Comparison of ENCODE assay signal across 16 mouse cellular contexts in the genomic region with DNA sequence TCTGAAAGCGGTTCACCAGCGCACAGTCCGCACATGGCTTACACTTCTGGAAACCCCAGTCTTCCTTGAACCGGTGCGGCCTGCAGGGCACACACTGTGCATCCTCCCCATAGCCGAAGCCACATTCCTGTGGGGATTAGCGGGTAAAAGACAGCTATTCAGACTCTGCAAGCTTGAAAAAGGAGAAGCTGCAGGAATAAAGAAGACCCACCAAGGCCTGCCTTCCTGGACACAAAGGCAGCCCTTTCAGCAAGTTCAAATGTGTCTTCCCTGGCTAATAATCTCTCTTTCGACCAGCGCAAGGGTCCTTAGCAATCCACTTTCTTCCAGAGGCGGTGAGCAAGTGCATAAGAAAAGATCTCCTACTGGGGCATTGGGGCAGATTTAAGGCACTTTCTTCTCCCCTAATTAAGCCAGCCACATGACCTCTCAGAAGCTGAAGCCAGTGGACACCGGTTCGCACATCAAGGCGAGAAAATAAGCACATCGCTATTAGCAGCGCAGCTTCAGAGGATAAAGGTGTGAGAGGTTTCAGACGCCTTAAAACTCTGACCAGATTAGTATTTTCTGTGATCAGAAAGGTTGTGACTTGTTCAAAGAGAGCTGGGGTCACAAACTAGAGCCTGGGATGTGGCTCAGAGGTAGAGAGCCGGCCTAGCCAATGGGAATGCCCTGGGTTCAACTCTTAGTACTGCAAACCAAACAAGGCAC. TPM values are rescaled to one million over a fixed set of nuclear protein-coding genes. Genes with fewer than 3 reads are reported as not detected.
A peak's percentile ranks its signal among the peaks of the same experiment; 100 is the strongest.
DNase-seq lines count a peak whose midpoint lies in the region; ATAC-seq and TF ChIP-seq lines count a peak whose summit lies in the region.
"Had no signal": no experiment of that assay in that cellular context is flagged by ENCODE, and none has a peak within 500 bp of the region (broad histone marks: within the 10 kb centered on the region; RNA-seq: fewer than 3 reads in every experiment).

No protein-coding gene starts in this region.

- H3K4me2 ChIP-seq in embryonic facial prominence, embryonic 14.5 days (ENCODE audit: low read depth, low read length) = no peak overlapping the region
- H3K4me2 ChIP-seq in midbrain, embryonic 11.5 days = no peak overlapping the region
- no peak overlapping the region for H3K4me2 ChIP-seq in intestine, postnatal 0 days (replicated peaks; ENCODE audit: low read depth)
- H3K4me2 ChIP-seq in liver, embryonic 11.5 days = no peak overlapping the region
- H3K4me2 ChIP-seq: heart, embryonic 11.5 days had no signal

- peak; percentile 72; the same call in 1 of the 2 replicates for ATAC-seq in embryonic facial prominence, embryonic 14.5 days (ENCODE audit: low read depth)
- ATAC-seq in midbrain, embryonic 11.5 days (ENCODE audit: low FRiP score) = peak; percentile 94
- ATAC-seq in intestine, postnatal 0 days = no peak
- no peak for ATAC-seq in liver, embryonic 11.5 days (replicated peaks; ENCODE audit: low FRiP score)

- WGBS in embryonic facial prominence, embryonic 14.5 days = 38% methylated on average over 17 of the region's 17 CpGs
- WGBS in midbrain, embryonic 11.5 days = 5% methylated on average over 17 of the region's 17 CpGs
- WGBS in intestine, postnatal 0 days = 73% methylated on average over 17 of the region's 17 CpGs
- WGBS in limb, embryonic 10.5 days = 28% methylated on average over 17 of the region's 17 CpGs
- WGBS in liver, embryonic 11.5 days = 43% methylated on average over 17 of the region's 17 CpGs

- H3K36me3 ChIP-seq in ES-E14 (ENCODE audit: control insufficient read depth, insufficient read depth, low read length, poor library complexity, severe bottlenecking) = no peaks in the 10 kb centered on the region
- H3K36me3 ChIP-seq in embryonic facial prominence, embryonic 14.5 days (ENCODE audit: control insufficient read depth, insufficient read depth, low read length) = 0 out of 2 replicates have a peak, but pooled peaks cover 5% of the 10 kb centered on the region
- H3K36me3 ChIP-seq in midbrain, embryonic 11.5 days (ENCODE audit: control insufficient read depth, insufficient read depth, low read length) = no peaks in the 10 kb centered on the region
- H3K36me3 ChIP-seq in intestine, postnatal 0 days (ENCODE audit: control insufficient read depth, insufficient read depth) = no peaks in the 10 kb centered on the region
- no peaks in the 10 kb centered on the region for H3K36me3 ChIP-seq in limb, embryonic 10.5 days
- no peaks in the 10 kb centered on the region for H3K36me3 ChIP-seq in liver, embryonic 11.5 days (ENCODE audit: control insufficient read depth, insufficient read depth, low read length)

- H3K4me3 ChIP-seq in ES-E14 (ENCODE audit: insufficient read depth in 1 of 2, low read depth in 1 of 2, low read length in 2 of 2, poor library complexity in 1 of 2, severe bottlenecking in 1 of 2) = no peak overlapping the region
- no peak overlapping the region for H3K4me3 ChIP-seq in embryonic facial prominence, embryonic 14.5 days (ENCODE audit: low read depth, low read length)
- no peak overlapping the region for H3K4me3 ChIP-seq in midbrain, embryonic 11.5 days (ENCODE audit: low read depth, low read length)
- no peak overlapping the region for H3K4me3 ChIP-seq in intestine, postnatal 0 days (ENCODE audit: low read depth, low read length)
- no peak overlapping the region for H3K4me3 ChIP-seq in limb, embryonic 10.5 days
- no peak overlapping the region for H3K4me3 ChIP-seq in liver, embryonic 11.5 days (ENCODE audit: low read depth, low read length)

- no peak overlapping the region for H3K27ac ChIP-seq in ES-E14 (ENCODE audit: insufficient read depth, low read depth, low read length, poor library complexity, severe bottlenecking)
- H3K27ac ChIP-seq in embryonic facial prominence, embryonic 14.5 days (replicated peaks; ENCODE audit: low read depth, low read length) = 0 out of 2 replicates have a peak overlapping the region, but pooled peaks have one; percentile 15
- H3K27ac ChIP-seq in midbrain, embryonic 11.5 days (ENCODE audit: low read depth, low read length) = peak overlapping the region; percentile 58
- H3K27ac ChIP-seq in intestine, postnatal 0 days (ENCODE audit: low read depth, low read length) = no peak overlapping the region
- H3K27ac ChIP-seq in limb, embryonic 10.5 days = no peak overlapping the region
- H3K27ac ChIP-seq in liver, embryonic 11.5 days (ENCODE audit: low read depth, low read length) = no peak overlapping the region

- in situ Hi-C loops in ES-E14 (cut with MboI; ENCODE audit: low sequenced_read_pairs in 2 of 2, unreplicated experiment in 2 of 2) = no loop called here

- DNase-seq in ES-E14 (ENCODE audit: low read depth, low spot score) (peak; percentile 56), ZHBTc4 (ENCODE audit: low read depth, low spot score) (peak; percentile 64)
- DNase-seq in embryonic facial prominence, embryonic 14.5 days (ENCODE audit: low spot score) = peak; percentile 72
- peak; percentile 93 for DNase-seq in midbrain, embryonic 11.5 days (ENCODE audit: low spot score, missing footprints)
- no peak for DNase-seq in cerebellum, adult 18-20 months
- no peak for DNase-seq in limb, embryonic 10.5 days (ENCODE audit: low spot score)
- no peak for DNase-seq in liver, embryonic 11.5 days (ENCODE audit: low spot score)
- DNase-seq: adrenal gland, adult 8-10 months; kidney, adult 11 months; kidney, postnatal 14 days; layer of hippocampus, postnatal 36 days; right cerebral cortex, postnatal 4 days; thymus, postnatal 25 days had no signal

- no peaks in the 10 kb centered on the region for H3K27me3 ChIP-seq in embryonic facial prominence, embryonic 14.5 days (replicated peaks; ENCODE audit: control insufficient read depth, insufficient read depth, low read length)
- no peaks in the 10 kb centered on the region for H3K27me3 ChIP-seq in midbrain, embryonic 11.5 days (ENCODE audit: control insufficient read depth, insufficient read depth, low read length)
- H3K27me3 ChIP-seq in intestine, postnatal 0 days (replicated peaks; ENCODE audit: control insufficient read depth, insufficient read depth, low read length) = no peaks in the 10 kb centered on the region
- peaks cover 22% of the 10 kb centered on the region; the same call in 1 of the 2 replicates for H3K27me3 ChIP-seq in limb, embryonic 10.5 days (ENCODE audit: low read depth, poor library complexity, severe bottlenecking)
- H3K27me3 ChIP-seq in liver, embryonic 11.5 days (replicated peaks; ENCODE audit: control insufficient read depth, insufficient read depth, low read length) = no peaks in the 10 kb centered on the region

- peaks cover 3 to 7% of the 10 kb centered on the region in 2 experiments; a peak in 3 of 4 replicates for H3K4me1 ChIP-seq in ES-E14 (ENCODE audit: control insufficient read depth in 2 of 2, insufficient read depth in 2 of 2, low read length in 2 of 2, poor library complexity in 1 of 2)
- H3K4me1 ChIP-seq in embryonic facial prominence, embryonic 14.5 days (ENCODE audit: control insufficient read depth, insufficient read depth, low read length) = peaks cover 8% of the 10 kb centered on the region; the same call in 1 of the 2 replicates
- H3K4me1 ChIP-seq in midbrain, embryonic 11.5 days (ENCODE audit: control insufficient read depth, insufficient read depth, low read length) = peaks cover 21% of the 10 kb centered on the region
- H3K4me1 ChIP-seq in intestine, postnatal 0 days (replicated peaks; ENCODE audit: control insufficient read depth, insufficient read depth, low read length) = no peaks in the 10 kb centered on the region
- peaks cover 8% of the 10 kb centered on the region for H3K4me1 ChIP-seq in limb, embryonic 10.5 days
- H3K4me1 ChIP-seq in liver, embryonic 11.5 days (replicated peaks; ENCODE audit: control insufficient read depth, insufficient read depth, low read length) = no peaks in the 10 kb centered on the region

- TF ChIP-seq CTCF in intestine, postnatal 0 days (IDR thresholded peaks at IDR 0.05; ENCODE audit: low read depth) = no peak

- H3K9me3 ChIP-seq in ES-E14 (ENCODE audit: control insufficient read depth, insufficient read depth, low read depth, low read length) = no peaks in the 10 kb centered on the region
- no peaks in the 10 kb centered on the region for H3K9me3 ChIP-seq in embryonic facial prominence, embryonic 14.5 days (ENCODE audit: control insufficient read depth, low read length)
- no peaks in the 10 kb centered on the region for H3K9me3 ChIP-seq in midbrain, embryonic 11.5 days (ENCODE audit: control insufficient read depth, low read length)
- no peaks in the 10 kb centered on the region for H3K9me3 ChIP-seq in intestine, postnatal 0 days (ENCODE audit: control insufficient read depth)
- no peaks in the 10 kb centered on the region for H3K9me3 ChIP-seq in limb, embryonic 10.5 days (replicated peaks)
- no peaks in the 10 kb centered on the region for H3K9me3 ChIP-seq in liver, embryonic 11.5 days (ENCODE audit: control insufficient read depth, low read length)

- no peak overlapping the region for H3K9ac ChIP-seq in ES-E14 (ENCODE audit: insufficient read depth, low read depth, low read length, poor library complexity, severe bottlenecking)
- H3K9ac ChIP-seq in embryonic facial prominence, embryonic 14.5 days (ENCODE audit: low read depth, low read length) = no peak overlapping the region
- peak overlapping the region; percentile 17; the same call in 1 of the 2 replicates for H3K9ac ChIP-seq in midbrain, embryonic 11.5 days (ENCODE audit: low read length)
- H3K9ac ChIP-seq in intestine, postnatal 0 days (ENCODE audit: low read depth, low read length) = no peak overlapping the region
- H3K9ac ChIP-seq in liver, embryonic 11.5 days (ENCODE audit: low read depth, low read length) = no peak overlapping the region

TF ChIP-seq in ES-E14, 5 proteins besides CTCF, POLR2A, EP300 and RAD21:
- TF ChIP-seq MAFK (IDR thresholded peaks at IDR 0.05; ENCODE audit: insufficient read depth, low read depth, low read length) (no peak), ZNF384 (IDR thresholded peaks at IDR 0.05; ENCODE audit: low read depth, low read length) (no peak), CHD2 (IDR thresholded peaks at IDR 0.05; ENCODE audit: low read depth, low read length) (no peak), HCFC1 (IDR thresholded peaks at IDR 0.05; ENCODE audit: borderline replicate concordance, insufficient read depth, low read length) (no peak), ZC3H11A (IDR thresholded peaks at IDR 0.05; ENCODE audit: borderline replicate concordance, low read depth, low read length) (no peak)

RNA-seq across cellular contexts. Expression of a gene that starts 41.0 kb away (rescaled TPM):
- total RNA-seq in ES-E14 (2012; rRNA removed) = 13.2 and 28.2 TPM in 2 replicates
- polyA plus RNA-seq in embryonic facial prominence, embryonic 14.5 days (2014; fragmentation: Nextera tagmentation; extraction: Ambion mirVana) = 94.1 and 99.9 TPM in 2 replicates
- 74.8 and 81.2 TPM in 2 replicates for polyA plus RNA-seq in midbrain, embryonic 11.5 days (2014; fragmentation: Nextera tagmentation; extraction: Ambion mirVana)
- 4.7 and 6.1 TPM in 2 replicates for polyA plus RNA-seq in intestine, postnatal 0 days (2015; fragmentation: Nextera tagmentation; extraction: Ambion mirVana)
- 26.7 and 30.9 TPM in 2 replicates for polyA plus RNA-seq in limb, embryonic 10.5 days (2016; fragmentation: Nextera tagmentation; extraction: Ambion mirVana)
- polyA plus RNA-seq in liver, embryonic 11.5 days (2014; fragmentation: Nextera tagmentation; extraction: Ambion mirVana) = 13.8 and 15.5 TPM in 2 replicates
- total RNA-seq: hematopoietic stem cell, adult 5-6 weeks had no signal

Comparison
In these comparisons a context has a peak if more than half of its experiments do, and no peak if none do; other contexts are left out.
1. DNase-seq: peak in ES-E14 (single experiment), ZHBTc4 (single experiment), embryonic facial prominence, embryonic 14.5 days (single experiment) and midbrain, embryonic 11.5 days (single experiment); none in cerebellum, adult 18-20 months (0 of 2), limb, embryonic 10.5 days (single experiment) and liver, embryonic 11.5 days (single experiment).
2. H3K27ac ChIP-seq: peak in embryonic facial prominence, embryonic 14.5 days (single experiment) and midbrain, embryonic 11.5 days (single experiment); none in ES-E14 (single experiment), intestine, postnatal 0 days (single experiment), limb, embryonic 10.5 days (single experiment) and liver, embryonic 11.5 days (single experiment).
3. ATAC-seq: peak in embryonic facial prominence, embryonic 14.5 days (single experiment) and midbrain, embryonic 11.5 days (single experiment); none in intestine, postnatal 0 days (single experiment) and liver, embryonic 11.5 days (single experiment).